Mouse (Mus musculus) v-Abl transformed pro-B cells (cell line): ENCODE measurements around the gene Spata6.

Experiments
- in situ Hi-C, 2 experiments: fragments of 400-800 bp; cut with MboI; formaldehyde crosslinking; loops; one replicate each; pipeline ENCODE4 v1.15.1; 2025; ENCODE audit not compliant: unreplicated experiment in 2 of 2

The Spata6 gene

DNA sequence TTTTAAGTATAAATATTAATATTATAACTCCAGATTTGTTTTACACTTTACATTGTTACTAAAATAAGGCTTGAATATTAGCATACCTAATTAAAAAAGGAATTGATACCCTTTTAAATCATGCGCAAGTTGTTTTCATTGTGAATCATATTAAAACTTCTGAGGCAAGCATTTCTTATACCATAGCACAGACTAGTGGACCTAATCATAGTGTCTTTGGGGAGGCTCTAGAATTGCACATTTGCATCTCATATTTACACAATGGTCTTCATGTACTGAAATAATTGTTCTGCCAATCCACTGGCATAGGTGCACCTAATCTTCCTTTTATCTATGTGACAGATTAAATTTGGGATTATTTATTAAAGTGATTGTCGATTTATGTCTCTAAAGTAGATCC is 83.4 kb downstream of the Spata6 start:
- in situ Hi-C loops = no loop called here

DNA sequence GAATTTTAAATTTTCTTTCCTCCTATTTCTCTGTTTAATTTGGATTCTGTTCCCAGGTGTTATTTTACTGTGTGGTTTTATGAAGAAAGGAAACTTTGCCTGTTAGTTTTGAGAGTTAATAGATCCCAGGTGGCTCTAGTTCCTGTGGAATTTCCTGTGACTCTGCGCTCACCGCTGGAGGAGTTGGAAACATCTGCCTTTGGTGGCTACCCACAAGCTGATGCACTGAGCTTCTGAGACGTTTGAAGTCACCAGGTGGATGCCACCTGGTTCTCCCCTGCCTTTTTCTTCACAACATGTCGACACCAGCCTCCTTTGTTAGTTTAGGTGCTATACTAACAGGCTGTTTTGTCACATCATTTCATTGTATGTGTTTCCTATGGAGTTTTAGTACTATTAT is 97.7 kb downstream of the Spata6 start:
- in situ Hi-C loops = loop anchor here in 1 of 2 experiments (10.0 kb wide), 1 partner anchor 93 kb away; no protein-coding TSS in a partner anchor

DNA sequence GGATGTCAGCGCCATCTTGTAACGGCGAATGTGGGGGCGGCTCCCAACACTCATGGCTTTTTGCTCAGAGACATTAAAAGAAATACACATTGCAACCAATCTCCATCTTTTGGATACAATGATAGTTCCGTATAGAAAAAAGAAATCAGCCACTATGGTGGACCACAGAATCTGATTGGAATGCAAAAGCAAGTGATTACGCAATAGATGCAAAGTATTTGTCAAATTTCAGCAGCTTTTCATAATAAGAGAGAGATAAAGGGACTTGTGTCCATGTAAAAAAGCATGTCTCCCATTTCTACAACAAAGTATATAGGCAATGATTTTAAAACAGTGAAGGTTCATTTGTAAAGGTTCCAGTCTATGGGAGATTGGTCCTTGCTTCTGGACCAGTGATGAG is 119.1 kb downstream of the Spata6 start:
- in situ Hi-C loops = no loop called here

DNA sequence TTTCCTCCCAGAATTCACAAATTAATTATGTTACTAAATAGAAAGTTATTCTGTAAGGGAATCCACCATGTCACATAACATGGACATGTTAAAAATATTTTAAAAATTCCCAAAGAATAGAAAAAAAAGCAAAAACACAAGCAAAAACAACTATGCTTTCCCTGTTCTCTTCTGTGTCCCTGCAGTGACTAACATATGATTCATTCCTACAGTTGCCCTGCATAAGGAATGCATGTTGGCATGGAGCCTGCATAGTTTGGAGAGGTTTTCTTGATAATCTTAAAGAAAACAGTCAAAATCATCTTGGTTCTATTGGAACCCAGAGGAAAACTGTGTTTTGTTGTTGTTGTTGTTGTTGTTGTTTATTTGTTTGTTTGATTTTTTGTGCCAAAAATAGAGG is 132.8 kb downstream of the Spata6 start:
- in situ Hi-C loops = no loop called here

DNA sequence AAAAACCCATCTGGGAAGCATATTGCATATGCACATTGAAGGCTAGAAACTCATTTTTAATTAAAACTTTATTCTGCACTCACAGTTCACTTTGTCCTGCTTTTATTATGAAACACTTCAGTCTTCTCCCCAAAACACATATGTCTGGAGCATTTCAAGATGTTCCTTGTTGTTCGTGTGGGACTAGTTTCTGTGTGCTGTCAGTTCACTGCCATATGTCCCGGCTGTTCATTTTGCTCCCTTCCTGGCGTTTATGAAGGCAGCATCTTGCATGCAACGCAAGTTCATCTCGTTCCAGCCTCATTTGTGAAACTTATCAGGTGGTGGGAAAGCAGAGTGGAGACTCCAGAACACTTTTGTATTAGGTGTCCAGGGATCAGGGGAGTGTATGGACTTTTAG is 146.9 kb downstream of the Spata6 start:
- in situ Hi-C loops = no loop called here

DNA sequence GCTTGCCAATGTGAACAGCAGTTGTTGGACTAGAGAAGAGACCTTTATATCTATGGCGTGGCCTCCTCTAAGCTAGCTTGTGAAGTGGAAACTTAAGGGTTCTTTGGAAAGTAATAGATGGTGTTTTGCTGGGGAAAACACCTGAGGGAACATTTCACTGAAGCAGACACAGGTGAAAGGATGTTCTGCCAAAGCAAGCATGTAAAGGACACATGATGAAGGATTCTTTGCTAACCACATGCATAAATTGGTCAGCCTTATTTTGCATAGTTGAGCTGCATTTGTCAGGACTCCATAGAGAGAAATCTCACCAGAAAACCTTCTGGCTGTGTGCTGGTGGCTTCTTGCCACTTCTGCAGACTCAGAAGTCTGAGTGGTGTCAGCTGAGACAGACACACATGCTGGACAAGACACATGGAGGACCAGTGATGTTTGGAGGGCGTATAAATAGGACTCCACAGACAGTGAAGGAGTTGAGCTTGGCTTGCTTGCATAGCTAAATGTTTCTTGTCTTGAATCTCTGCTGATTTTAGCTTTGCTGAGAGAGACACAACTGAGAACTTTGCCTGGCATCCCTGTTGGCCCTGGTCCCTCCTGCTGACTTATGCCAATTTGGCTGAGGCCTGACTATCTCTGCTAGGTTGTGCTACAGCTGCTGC is 148.1 kb downstream of the Spata6 start:
- in situ Hi-C loops = no loop called here
